Mouse (Mus musculus): ENCODE measurements around the gene Cubn.

- TF ChIP-seq CTCF (conservative IDR thresholded peaks at IDR 0.05; ENCODE audit: low read length) (no peak), POU5F1 (IDR thresholded peaks at IDR 0.05; ENCODE audit: borderline replicate concordance, low read length) (no peak), NANOG (IDR thresholded peaks at IDR 0.05; ENCODE audit: borderline replicate concordance, low read length) (no peak)
Measured at GRCm38 (mm10) chr2:13399480-13400072, 92.0 kb downstream of the Cubn start.
